In the genomic region with DNA sequence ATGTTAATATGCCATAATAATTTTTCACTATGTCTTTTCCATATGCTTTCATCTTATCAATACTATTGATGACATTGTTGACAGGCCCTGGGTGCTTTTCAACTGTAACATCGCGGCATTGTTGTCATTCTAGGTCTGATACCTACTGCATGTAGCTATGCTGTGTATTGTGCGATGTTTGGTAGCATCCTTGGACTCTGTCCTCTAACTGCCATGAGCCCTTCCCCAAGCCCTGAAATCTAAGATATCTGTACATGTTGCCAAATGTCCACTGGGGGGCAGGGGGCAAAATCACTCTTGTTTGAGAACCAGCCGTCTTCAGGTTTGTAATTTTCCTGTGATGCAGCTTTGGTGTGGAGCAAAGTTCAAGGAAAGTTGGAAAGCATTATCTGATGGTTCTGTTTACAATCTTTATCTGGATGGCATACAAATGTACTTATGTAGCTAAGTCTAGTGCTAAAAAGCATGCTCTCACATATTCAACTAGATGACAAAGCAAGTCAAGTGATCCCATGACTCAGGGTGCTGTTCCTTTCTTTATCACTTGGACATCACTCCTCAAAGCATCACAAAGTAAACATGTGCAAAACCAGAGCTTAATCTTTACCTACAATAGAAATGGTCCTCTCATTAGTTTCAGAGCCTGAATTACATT, we compare ENCODE assay signal across 14 mouse cellular contexts.
"Had no signal": no experiment of that assay in that cellular context is flagged by ENCODE, and none has a peak within 500 bp of the region (broad histone marks: within the 10 kb centered on the region; RNA-seq: fewer than 3 reads in every experiment).

No protein-coding gene starts in this region.

- H3K4me3 ChIP-seq: layer of hippocampus, adult 2 months; limb, embryonic 13.5 days; liver, embryonic 15.5 days; lung, embryonic 15.5 days; midbrain, embryonic 12.5 days; neural tube, embryonic 13.5 days had no signal

- H3K27ac ChIP-seq: layer of hippocampus, adult 2 months; limb, embryonic 13.5 days; liver, embryonic 15.5 days; lung, embryonic 15.5 days; midbrain, embryonic 12.5 days; neural tube, embryonic 13.5 days had no signal

- ATAC-seq: midbrain, embryonic 16.5 days had no signal

- H3K9ac ChIP-seq: limb, embryonic 13.5 days; liver, embryonic 15.5 days; lung, embryonic 15.5 days; midbrain, embryonic 12.5 days; neural tube, embryonic 13.5 days had no signal

- H3K4me2 ChIP-seq: limb, embryonic 13.5 days; liver, embryonic 11.5 days; liver, embryonic 15.5 days; lung, embryonic 15.5 days; midbrain, embryonic 12.5 days; neural tube, embryonic 13.5 days had no signal

- H3K4me1 ChIP-seq: limb, embryonic 13.5 days; lung, embryonic 15.5 days; midbrain, embryonic 12.5 days; neural tube, embryonic 13.5 days had no signal

- H3K9me3 ChIP-seq: liver, embryonic 15.5 days; lung, embryonic 15.5 days; midbrain, embryonic 12.5 days; neural tube, embryonic 13.5 days had no signal

- DNase-seq: kidney, adult 18-20 months; kidney, postnatal 10 days; kidney, postnatal 4 days; left cerebral cortex, postnatal 4 days; right cerebral cortex, postnatal 14 days; thymus, postnatal 25 days had no signal

- H3K36me3 ChIP-seq: limb, embryonic 13.5 days; liver, embryonic 15.5 days; lung, embryonic 15.5 days; midbrain, embryonic 12.5 days; neural tube, embryonic 13.5 days had no signal

- H3K27me3 ChIP-seq: limb, embryonic 13.5 days; liver, embryonic 15.5 days; lung, embryonic 15.5 days; midbrain, embryonic 12.5 days; neural tube, embryonic 13.5 days had no signal
